Mouse (Mus musculus): ENCODE data around the gene Dera.

GRCm38 (mm10) chr6:137735671-137736238 lies 18.6 kb upstream of the Dera start:
- TF ChIP-seq GATA1 (IDR thresholded peaks at IDR 0.05; ENCODE audit: borderline replicate concordance, low read length) = no peak
- no peak for TF ChIP-seq FLI1 (IDR thresholded peaks at IDR 0.05; ENCODE audit: low read length)
